Mouse (Mus musculus): ENCODE results near the gene Gm19426. TPM values are rescaled to one million over a fixed set of nuclear protein-coding genes. Genes with fewer than 3 reads are reported as not detected.

The Gm19426 gene
- polyA plus RNA-seq, 1 experiment from 2014 or later: 7.0 TPM

GRCm38 (mm10) chr2:84716423-84717355 lies 26.8 kb downstream of the Gm19426 start:
- Histone ChIP-seq H3K27ac (replicated peaks) (peak overlapping the region; percentile 96), H3K9ac (peak overlapping the region; percentile 80), H3K36me3 (0 out of 2 replicates have a peak, but pooled peaks cover 8% of the 10 kb centered on the region), H3K4me2 (peak overlapping the region; percentile 63), H3K9me3 (no peaks in the 10 kb centered on the region), H3K4me3 (peak overlapping the region; percentile 93), H3K4me1 (replicated peaks) (peaks cover 32% of the 10 kb centered on the region), H3K27me3 (no peaks in the 10 kb centered on the region)
- WGBS: 38% methylated on average over 9 of the region's 9 CpGs
- no peak for ATAC-seq (ENCODE audit: low read depth)

GRCm38 (mm10) chr2:84715562-84716361 lies 27.7 kb downstream of the Gm19426 start:
- Histone ChIP-seq H3K4me3 (peak overlapping the region; percentile 93), H3K9ac (peak overlapping the region; percentile 80), H3K4me2 (peak overlapping the region; percentile 63), H3K36me3 (peaks cover 3% of the 10 kb centered on the region), H3K4me1 (replicated peaks) (peaks cover 32% of the 10 kb centered on the region), H3K27ac (replicated peaks) (peak overlapping the region; percentile 96), H3K9me3 (no peaks in the 10 kb centered on the region), H3K27me3 (no peaks in the 10 kb centered on the region)
- ATAC-seq (ENCODE audit: low read depth): peak; percentile 97
- under 1% methylated on average over 33 of the region's 33 CpGs for WGBS

GRCm38 (mm10) chr2:84714811-84715561 lies 28.5 kb downstream of the Gm19426 start, which contains the start of gene Zdhhc5:
Gene Zdhhc5 (minus strand): TSS chr2:84715180.
- Histone ChIP-seq H3K9me3 (no peaks in the 10 kb centered on the region), H3K4me2 (peak within 1 kb of the TSS; percentile 63), H3K27ac (replicated peaks) (peak within 1 kb of the TSS; percentile 96), H3K4me3 (peak within 1 kb of the TSS; percentile 93), H3K9ac (peak within 1 kb of the TSS; percentile 98), H3K36me3 (peaks cover 11% of the 10 kb centered on the region), H3K27me3 (no peaks in the 10 kb centered on the region), H3K4me1 (replicated peaks) (peaks cover 39% of the 10 kb centered on the region)
- under 1% methylated on average over 107 of the region's 107 CpGs for WGBS
- peak; percentile 98 for ATAC-seq (ENCODE audit: low read depth)

GRCm38 (mm10) chr2:84714422-84714810 lies 29.0 kb downstream of the Gm19426 start:
- Histone ChIP-seq H3K9ac (peak overlapping the region; percentile 98), H3K27ac (replicated peaks) (peak overlapping the region; percentile 96), H3K9me3 (no peaks in the 10 kb centered on the region), H3K36me3 (peaks cover 16% of the 10 kb centered on the region), H3K4me3 (peak overlapping the region; percentile 93), H3K27me3 (no peaks in the 10 kb centered on the region), H3K4me2 (peak overlapping the region; percentile 63), H3K4me1 (replicated peaks) (peaks cover 43% of the 10 kb centered on the region)
- WGBS: under 1% methylated on average over 25 of the region's 26 CpGs
- peak; percentile 34 for ATAC-seq (ENCODE audit: low read depth)

- no peaks in the 10 kb centered on the region for H3K27me3 ChIP-seq
- WGBS: 95% methylated on average over 2 of the region's 2 CpGs
- ATAC-seq (ENCODE audit: low read depth): no peak
- H3K4me3 ChIP-seq: no peak overlapping the region
- no peak overlapping the region for H3K4me2 ChIP-seq
- no peaks in the 10 kb centered on the region for H3K9me3 ChIP-seq
- peaks cover 21% of the 10 kb centered on the region for H3K36me3 ChIP-seq
- H3K9ac ChIP-seq: no peak overlapping the region
- H3K27ac ChIP-seq (replicated peaks): no peak overlapping the region
- H3K4me1 ChIP-seq (replicated peaks): peaks cover 67% of the 10 kb centered on the region
Observed at GRCm38 (mm10) chr2:84711898-84712297, 31.6 kb downstream of the Gm19426 start.

- H3K4me1 ChIP-seq (replicated peaks): peaks cover 43% of the 10 kb centered on the region
- H3K36me3 ChIP-seq: peaks cover 50% of the 10 kb centered on the region
Observed at GRCm38 (mm10) chr2:84707523-84707922, 35.9 kb downstream of the Gm19426 start.

GRCm38 (mm10) chr2:84705295-84705694 lies 38.2 kb downstream of the Gm19426 start:
- Histone ChIP-seq H3K27ac (replicated peaks) (no peak overlapping the region), H3K36me3 (peaks cover 51% of the 10 kb centered on the region), H3K9ac (no peak overlapping the region), H3K4me2 (no peak overlapping the region), H3K9me3 (no peaks in the 10 kb centered on the region), H3K4me1 (replicated peaks) (peaks cover 33% of the 10 kb centered on the region), H3K27me3 (no peaks in the 10 kb centered on the region), H3K4me3 (no peak overlapping the region)
- ATAC-seq (ENCODE audit: low read depth): no peak
- WGBS: 92% methylated on average over 1 of the region's 1 CpGs

More at GRCm38 (mm10) chr2:84707523-84707922, 35.9 kb downstream of the Gm19426 start:
- WGBS: 13% methylated on average over 1 of the region's 1 CpGs
- Histone ChIP-seq H3K4me2 (no peak overlapping the region), H3K4me3 (no peak overlapping the region), H3K27ac (replicated peaks) (0 out of 2 replicates have a peak overlapping the region, but pooled peaks have one; percentile 18), H3K9me3 (no peaks in the 10 kb centered on the region), H3K27me3 (no peaks in the 10 kb centered on the region), H3K9ac (no peak overlapping the region)
- ATAC-seq (ENCODE audit: low read depth): no peak

GRCm38 (mm10) chr2:84704329-84704728 lies 39.1 kb downstream of the Gm19426 start:
- Histone ChIP-seq H3K9ac (no peak overlapping the region), H3K36me3 (peaks cover 50% of the 10 kb centered on the region), H3K4me2 (no peak overlapping the region), H3K4me3 (no peak overlapping the region), H3K4me1 (replicated peaks) (peaks cover 25% of the 10 kb centered on the region), H3K27ac (replicated peaks) (no peak overlapping the region), H3K9me3 (no peaks in the 10 kb centered on the region), H3K27me3 (no peaks in the 10 kb centered on the region)
- ATAC-seq (ENCODE audit: low read depth): no peak
- 96% methylated on average over 5 of the region's 5 CpGs for WGBS

- H3K36me3 ChIP-seq: peaks cover 56% of the 10 kb centered on the region
- H3K4me2 ChIP-seq: no peak overlapping the region
- H3K9ac ChIP-seq: no peak overlapping the region
- H3K9me3 ChIP-seq: no peaks in the 10 kb centered on the region
- peaks cover 17% of the 10 kb centered on the region for H3K4me1 ChIP-seq (replicated peaks)
- ATAC-seq (ENCODE audit: low read depth): no peak
- WGBS: 90% methylated on average over 1 of the region's 1 CpGs
- H3K27ac ChIP-seq (replicated peaks): no peak overlapping the region
- H3K27me3 ChIP-seq: no peaks in the 10 kb centered on the region
- no peak overlapping the region for H3K4me3 ChIP-seq
Observed at GRCm38 (mm10) chr2:84703497-84703896, 40.0 kb downstream of the Gm19426 start.

GRCm38 (mm10) chr2:84695007-84695695 lies 48.3 kb downstream of the Gm19426 start:
- no peak overlapping the region for H3K4me2 ChIP-seq
- no peaks in the 10 kb centered on the region for H3K9me3 ChIP-seq
- ATAC-seq (ENCODE audit: low read depth): no peak
- WGBS: 91% methylated on average over 5 of the region's 5 CpGs
- H3K27ac ChIP-seq (replicated peaks): no peak overlapping the region
- H3K4me1 ChIP-seq (replicated peaks): no peaks in the 10 kb centered on the region
- H3K36me3 ChIP-seq: peaks cover 77% of the 10 kb centered on the region
- H3K4me3 ChIP-seq: no peak overlapping the region
- H3K9ac ChIP-seq: no peak overlapping the region
- H3K27me3 ChIP-seq: no peaks in the 10 kb centered on the region

Measured in neural tube, embryonic 13.5 days (tissue).